Mouse (Mus musculus): ENCODE results near the gene Acbd3. TPM values are rescaled to one million over a fixed set of nuclear protein-coding genes. Genes with fewer than 3 reads are reported as not detected.

Gene Acbd3
- polyA plus RNA-seq, 2 experiments, result 7.2 to 9.8 TPM

DNA sequence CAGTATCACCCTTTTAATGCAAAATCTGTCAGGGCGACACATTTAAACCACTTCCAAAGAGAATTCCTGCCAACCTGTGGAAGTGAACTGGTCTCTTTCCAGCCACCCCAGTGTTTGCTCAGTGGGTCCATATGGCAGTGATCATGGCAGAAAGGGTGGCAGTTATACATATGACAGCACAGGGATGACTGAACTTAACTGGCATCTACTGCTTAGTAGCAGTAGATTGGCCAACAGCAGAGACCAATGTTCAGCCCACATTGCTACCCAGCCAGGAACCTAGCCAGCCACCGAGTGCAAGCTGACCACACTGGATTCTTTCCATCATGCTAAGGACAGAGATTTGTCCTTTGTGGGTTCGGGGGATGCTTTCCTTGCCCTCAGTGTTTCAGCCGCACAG is 67.0 kb downstream of the Acbd3 start:
- Histone ChIP-seq H3K9me3 (ENCODE audit: control insufficient read depth, low read length) (no peaks in the 10 kb centered on the region), H3K4me1 (replicated peaks; ENCODE audit: control insufficient read depth in 2 of 2, insufficient read depth in 2 of 2, low read length in 1 of 2) (peaks cover 3 to 4% of the 10 kb centered on the region in 2 experiments; a peak in 1 of 4 replicates), H3K4me3 (ENCODE audit: insufficient read depth in 1 of 2, low read depth in 2 of 2, low read length in 2 of 2) (no peak overlapping the region), H3K36me3 (replicated peaks; ENCODE audit: control insufficient read depth, insufficient read depth, low read depth) (no peaks in the 10 kb centered on the region), H3K27ac (no peak overlapping the region), H3K9ac (replicated peaks) (no peak overlapping the region), H3K27me3 (ENCODE audit: control insufficient read depth, insufficient read depth, low read length) (no peaks in the 10 kb centered on the region), H3K4me2 (ENCODE audit: low read depth) (no peak overlapping the region)
- no peak for DNase-seq (ENCODE audit: low read depth in 3 of 3, low spot score in 3 of 3)
- ATAC-seq (ENCODE audit: insufficient read depth), result no peak
- TF ChIP-seq CTCF (IDR thresholded peaks at IDR 0.05; ENCODE audit: low read depth) (no peak), EP300 (IDR thresholded peaks at IDR 0.05; ENCODE audit: low read depth) (no peak)
- WGBS (ENCODE audit: insufficient replicate concordance), result 68% methylated on average over 4 of the region's 4 CpGs

DNA sequence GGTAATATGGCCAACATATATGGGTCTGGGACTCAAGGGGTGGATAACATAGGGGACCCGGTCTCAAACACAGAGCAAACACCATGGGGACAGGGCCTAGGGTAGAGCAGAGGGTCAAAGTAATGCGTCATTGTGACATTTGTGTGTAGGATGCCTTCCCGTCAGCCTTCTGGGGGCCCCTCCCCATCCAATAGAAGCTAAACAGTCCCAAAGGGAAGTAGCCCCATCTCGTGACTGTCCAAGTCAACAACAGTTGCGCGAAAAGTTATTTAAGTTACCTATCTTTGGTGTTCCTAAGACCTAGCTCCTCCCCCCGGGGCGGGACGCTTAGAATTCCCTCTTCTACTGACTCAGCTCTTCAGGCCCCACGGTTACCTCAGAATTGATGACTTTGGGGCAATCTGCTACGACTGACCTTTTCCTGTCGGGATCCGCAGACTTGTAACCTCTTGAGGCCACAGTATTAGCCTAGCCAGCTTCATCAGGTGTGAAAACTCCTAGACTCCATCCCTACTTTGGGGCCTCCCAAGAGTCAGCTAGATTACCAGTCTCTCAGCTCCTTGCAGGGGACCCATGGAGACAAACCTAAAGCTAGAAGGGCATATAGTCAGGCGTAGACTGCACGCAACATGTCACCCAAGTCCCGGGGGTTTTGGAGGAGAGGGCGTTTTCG is 67.7 kb downstream of the Acbd3 start:
- WGBS (ENCODE audit: insufficient replicate concordance), result 9% methylated on average over 18 of the region's 18 CpGs
- Histone ChIP-seq H3K27me3 (ENCODE audit: control insufficient read depth, insufficient read depth, low read length) (no peaks in the 10 kb centered on the region), H3K4me2 (ENCODE audit: low read depth) (peak overlapping the region; percentile 45), H3K9me3 (ENCODE audit: control insufficient read depth, low read length) (no peaks in the 10 kb centered on the region), H3K36me3 (replicated peaks; ENCODE audit: control insufficient read depth, insufficient read depth, low read depth) (no peaks in the 10 kb centered on the region), H3K27ac (no peak overlapping the region), H3K4me1 (replicated peaks; ENCODE audit: control insufficient read depth in 2 of 2, insufficient read depth in 2 of 2, low read length in 1 of 2) (peaks cover 3 to 4% of the 10 kb centered on the region in 2 experiments; a peak in 1 of 4 replicates), H3K9ac (replicated peaks) (no peak overlapping the region), H3K4me3 (ENCODE audit: insufficient read depth in 1 of 2, low read depth in 2 of 2, low read length in 2 of 2) (peak overlapping the region; percentile 3 to 27)
- DNase-seq (ENCODE audit: low read depth in 3 of 3, low spot score in 3 of 3) (peak in 2 of 3 experiments; percentile 34 to 46), ATAC-seq (ENCODE audit: insufficient read depth) (peak; percentile 52)
- TF ChIP-seq CTCF (IDR thresholded peaks at IDR 0.05; ENCODE audit: low read depth) (no peak; the same call in 1 of the 2 replicates), EP300 (IDR thresholded peaks at IDR 0.05; ENCODE audit: low read depth) (no peak)

- ATAC-seq (ENCODE audit: insufficient read depth), result peak; percentile 55; the same call in 1 of the 2 replicates
- TF ChIP-seq CTCF (IDR thresholded peaks at IDR 0.05; ENCODE audit: low read depth) (0 out of 2 replicates have a peak, but pooled peaks have one; percentile 6), EP300 (IDR thresholded peaks at IDR 0.05; ENCODE audit: low read depth) (no peak)
- peaks cover 3 to 4% of the 10 kb centered on the region in 2 experiments; a peak in 1 of 4 replicates for H3K4me1 ChIP-seq (replicated peaks; ENCODE audit: control insufficient read depth in 2 of 2, insufficient read depth in 2 of 2, low read length in 1 of 2)
- WGBS (ENCODE audit: insufficient replicate concordance), result 4% methylated on average over 21 of the region's 21 CpGs
- H3K27ac ChIP-seq, result no peak overlapping the region
- no peak overlapping the region for H3K9ac ChIP-seq (replicated peaks)
- H3K36me3 ChIP-seq (replicated peaks; ENCODE audit: control insufficient read depth, insufficient read depth, low read depth), result no peaks in the 10 kb centered on the region
- peak overlapping the region; percentile 45 for H3K4me2 ChIP-seq (ENCODE audit: low read depth)
- peak overlapping the region; percentile 3 to 27 for H3K4me3 ChIP-seq (ENCODE audit: insufficient read depth in 1 of 2, low read depth in 2 of 2, low read length in 2 of 2)
- H3K27me3 ChIP-seq (ENCODE audit: control insufficient read depth, insufficient read depth, low read length), result no peaks in the 10 kb centered on the region
- no peaks in the 10 kb centered on the region for H3K9me3 ChIP-seq (ENCODE audit: control insufficient read depth, low read length)
- DNase-seq (ENCODE audit: low read depth in 3 of 3, low spot score in 3 of 3), result no peak
Observed at GRCm38 (mm10) chr1:180794170-180794569, 68.3 kb downstream of the Acbd3 start.

DNA sequence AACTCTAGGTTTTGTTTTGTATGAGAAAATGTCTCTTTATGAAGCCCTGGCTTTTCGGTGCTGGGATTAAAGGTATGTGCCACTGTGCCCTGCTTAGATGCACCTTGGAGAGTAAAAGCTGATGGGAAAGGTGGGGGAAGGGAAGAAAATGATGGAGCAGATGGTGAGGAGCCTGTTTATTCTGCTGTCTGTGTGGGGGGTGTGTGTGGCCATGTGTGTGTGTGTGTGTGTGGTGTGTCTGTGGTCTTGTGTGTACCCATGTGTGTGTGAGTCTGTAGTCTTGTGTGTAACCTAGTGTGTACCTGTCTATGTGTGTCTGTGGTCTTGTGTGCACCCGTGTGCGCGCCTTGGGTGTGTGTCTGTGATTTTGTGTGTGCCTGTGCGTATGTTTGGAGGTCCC is 72.8 kb downstream of the Acbd3 start:
- TF ChIP-seq EP300 (IDR thresholded peaks at IDR 0.05; ENCODE audit: low read depth) (no peak), CTCF (IDR thresholded peaks at IDR 0.05; ENCODE audit: low read depth) (no peak)
- ATAC-seq (ENCODE audit: insufficient read depth) (no peak), DNase-seq (ENCODE audit: low read depth in 3 of 3, low spot score in 3 of 3) (no peak)
- WGBS (ENCODE audit: insufficient replicate concordance), result 91% methylated on average over 5 of the region's 5 CpGs
- Histone ChIP-seq H3K4me3 (ENCODE audit: insufficient read depth in 1 of 2, low read depth in 2 of 2, low read length in 2 of 2) (no peak overlapping the region), H3K27me3 (ENCODE audit: control insufficient read depth, insufficient read depth, low read length) (no peaks in the 10 kb centered on the region), H3K4me2 (ENCODE audit: low read depth) (no peak overlapping the region), H3K27ac (no peak overlapping the region), H3K9ac (replicated peaks) (no peak overlapping the region), H3K4me1 (replicated peaks; ENCODE audit: control insufficient read depth in 2 of 2, insufficient read depth in 2 of 2, low read length in 1 of 2) (peaks cover 3% of the 10 kb centered on the region in 2 experiments; a peak in 1 of 4 replicates), H3K36me3 (replicated peaks; ENCODE audit: control insufficient read depth, insufficient read depth, low read depth) (peaks cover 32% of the 10 kb centered on the region), H3K9me3 (ENCODE audit: control insufficient read depth, low read length) (no peaks in the 10 kb centered on the region)

- Histone ChIP-seq H3K9ac (replicated peaks) (no peak overlapping the region), H3K27me3 (ENCODE audit: control insufficient read depth, insufficient read depth, low read length) (no peaks in the 10 kb centered on the region), H3K4me1 (replicated peaks; ENCODE audit: control insufficient read depth in 2 of 2, insufficient read depth in 2 of 2, low read length in 1 of 2) (no peaks in the 10 kb centered on the region), H3K9me3 (ENCODE audit: control insufficient read depth, low read length) (no peaks in the 10 kb centered on the region), H3K4me3 (ENCODE audit: insufficient read depth in 1 of 2, low read depth in 2 of 2, low read length in 2 of 2) (no peak overlapping the region), H3K27ac (no peak overlapping the region), H3K36me3 (replicated peaks; ENCODE audit: control insufficient read depth, insufficient read depth, low read depth) (peaks cover 38% of the 10 kb centered on the region), H3K4me2 (ENCODE audit: low read depth) (no peak overlapping the region)
- TF ChIP-seq CTCF (IDR thresholded peaks at IDR 0.05; ENCODE audit: low read depth) (no peak), EP300 (IDR thresholded peaks at IDR 0.05; ENCODE audit: low read depth) (no peak)
- 54% methylated on average over 5 of the region's 5 CpGs for WGBS (ENCODE audit: insufficient replicate concordance)
- no peak for ATAC-seq (ENCODE audit: insufficient read depth)
- DNase-seq (ENCODE audit: low read depth in 3 of 3, low spot score in 3 of 3), result no peak
Observed at GRCm38 (mm10) chr1:180799253-180799652, 73.4 kb downstream of the Acbd3 start.
